In the genomic region with DNA sequence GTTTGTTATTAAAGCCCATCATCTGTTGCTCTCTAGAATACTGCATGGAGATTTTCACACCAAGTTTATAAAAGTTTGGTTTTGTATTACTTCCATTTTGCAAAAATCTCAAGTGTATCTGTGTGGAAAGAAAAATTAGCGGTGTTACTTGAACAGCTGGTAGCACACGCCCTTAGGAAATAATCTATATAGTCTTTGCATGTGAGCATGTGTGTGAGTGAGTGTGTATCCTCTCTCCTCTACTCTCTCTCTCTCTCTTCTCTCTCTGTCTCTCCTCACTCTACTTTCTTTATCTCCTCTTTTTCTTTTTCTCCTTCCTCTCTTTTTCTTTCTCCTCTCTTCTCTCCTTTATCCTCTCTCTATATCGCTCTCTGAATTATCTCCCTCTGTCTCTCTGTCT, we compare ENCODE assay signal across 29 mouse cellular contexts.
A peak's percentile ranks its signal among the peaks of the same experiment; 100 is the strongest.
DNase-seq lines count a peak whose midpoint lies in the region; ATAC-seq and TF ChIP-seq lines count a peak whose summit lies in the region.
"Had no signal": no experiment of that assay in that cellular context is flagged by ENCODE, and none has a peak within 500 bp of the region (broad histone marks: within the 10 kb centered on the region; RNA-seq: fewer than 3 reads in every experiment).

No protein-coding gene starts in this region.

- no peak for TF ChIP-seq CTCF in liver, postnatal 0 days (IDR thresholded peaks at IDR 0.05; ENCODE audit: low read depth)
- TF ChIP-seq CTCF in intestine, postnatal 0 days (IDR thresholded peaks at IDR 0.05; ENCODE audit: low read depth) = no peak

- TF ChIP-seq EP300 in liver, postnatal 0 days (IDR thresholded peaks at IDR 0.05; ENCODE audit: low read depth) = no peak

- no peaks in the 10 kb centered on the region for H3K9me3 ChIP-seq in liver, embryonic 11.5 days (ENCODE audit: control insufficient read depth, low read length)
- H3K9me3 ChIP-seq in liver, postnatal 0 days (ENCODE audit: low read length) = no peaks in the 10 kb centered on the region
- no peaks in the 10 kb centered on the region for H3K9me3 ChIP-seq in liver, embryonic 13.5 days (replicated peaks)
- no peaks in the 10 kb centered on the region for H3K9me3 ChIP-seq in liver, embryonic 15.5 days (replicated peaks)
- no peaks in the 10 kb centered on the region for H3K9me3 ChIP-seq in intestine, postnatal 0 days (ENCODE audit: control insufficient read depth)
- no peaks in the 10 kb centered on the region for H3K9me3 ChIP-seq in forebrain, embryonic 11.5 days (ENCODE audit: control insufficient read depth, low read length)
- H3K9me3 ChIP-seq: embryonic facial prominence, embryonic 13.5 days; embryonic facial prominence, embryonic 15.5 days; forebrain, embryonic 10.5 days; forebrain, embryonic 13.5 days; forebrain, embryonic 15.5 days; G1E had no signal

- H3K27ac ChIP-seq in liver, embryonic 11.5 days (ENCODE audit: low read depth, low read length) = no peak overlapping the region
- no peak overlapping the region for H3K27ac ChIP-seq in liver, postnatal 0 days (ENCODE audit: low read depth)
- H3K27ac ChIP-seq in liver, embryonic 13.5 days = peak overlapping the region; percentile 80
- H3K27ac ChIP-seq in liver, embryonic 15.5 days (replicated peaks) = peak overlapping the region; percentile 71
- H3K27ac ChIP-seq in intestine, postnatal 0 days (ENCODE audit: low read depth, low read length) = no peak overlapping the region
- no peak overlapping the region for H3K27ac ChIP-seq in forebrain, embryonic 11.5 days (ENCODE audit: low read depth, low read length)
- H3K27ac ChIP-seq: embryonic facial prominence, embryonic 13.5 days; embryonic facial prominence, embryonic 15.5 days; forebrain, embryonic 10.5 days; forebrain, embryonic 13.5 days; forebrain, embryonic 15.5 days had no signal

- ATAC-seq in liver, embryonic 11.5 days (replicated peaks; ENCODE audit: low FRiP score) = peak; percentile 46; the same call in 1 of the 2 replicates
- no peak for ATAC-seq in liver, postnatal 0 days
- ATAC-seq in erythroblast, adult 5-6 weeks (replicated peaks; ENCODE audit: low FRiP score, poor library complexity, severe bottlenecking) = peak; percentile 53
- peak; percentile 39; the same call in 1 of the 2 replicates for ATAC-seq in liver, embryonic 13.5 days (ENCODE audit: low read depth)
- 0 out of 2 replicates have a peak, but pooled peaks have one; percentile 23 for ATAC-seq in liver, embryonic 15.5 days (ENCODE audit: insufficient read depth)
- ATAC-seq in intestine, postnatal 0 days = no peak
- ATAC-seq in forebrain, embryonic 11.5 days (replicated peaks; ENCODE audit: low FRiP score) = no peak
- ATAC-seq: activated CD4-positive, CD25-positive, alpha-beta regulatory T cell, adult 4 months; CD4-positive, CD25-positive, alpha-beta regulatory T cell, adult 4 months; forebrain, embryonic 13.5 days; forebrain, embryonic 15.5 days; forebrain, postnatal 0 days; Patski had no signal

- no peak overlapping the region for H3K4me2 ChIP-seq in liver, embryonic 11.5 days
- no peak overlapping the region for H3K4me2 ChIP-seq in liver, postnatal 0 days (ENCODE audit: low read depth, low read length)
- no peak overlapping the region for H3K4me2 ChIP-seq in liver, embryonic 13.5 days
- no peak overlapping the region for H3K4me2 ChIP-seq in liver, embryonic 15.5 days
- H3K4me2 ChIP-seq in intestine, postnatal 0 days (replicated peaks; ENCODE audit: low read depth) = no peak overlapping the region
- H3K4me2 ChIP-seq in forebrain, embryonic 11.5 days (ENCODE audit: low read depth, low read length, severe bottlenecking) = no peak overlapping the region
- H3K4me2 ChIP-seq: embryonic facial prominence, embryonic 13.5 days; embryonic facial prominence, embryonic 15.5 days; forebrain, embryonic 13.5 days; forebrain, embryonic 15.5 days had no signal

- H3K4me1 ChIP-seq in liver, embryonic 11.5 days (replicated peaks; ENCODE audit: control insufficient read depth, insufficient read depth, low read length) = no peaks in the 10 kb centered on the region; the same call in 1 of the 2 replicates
- H3K4me1 ChIP-seq in liver, postnatal 0 days (ENCODE audit: insufficient read depth) = no peaks in the 10 kb centered on the region
- H3K4me1 ChIP-seq in liver, embryonic 13.5 days (replicated peaks) = peaks cover 27% of the 10 kb centered on the region
- peaks cover 27% of the 10 kb centered on the region for H3K4me1 ChIP-seq in liver, embryonic 15.5 days (replicated peaks)
- no peaks in the 10 kb centered on the region for H3K4me1 ChIP-seq in intestine, postnatal 0 days (replicated peaks; ENCODE audit: control insufficient read depth, insufficient read depth, low read length)
- no peaks in the 10 kb centered on the region for H3K4me1 ChIP-seq in forebrain, embryonic 11.5 days (replicated peaks; ENCODE audit: control insufficient read depth, insufficient read depth, low read length)
- H3K4me1 ChIP-seq: forebrain, embryonic 15.5 days had no signal

- H3K9ac ChIP-seq in liver, embryonic 11.5 days (ENCODE audit: low read depth, low read length) = no peak overlapping the region
- H3K9ac ChIP-seq in liver, postnatal 0 days (replicated peaks) = no peak overlapping the region
- H3K9ac ChIP-seq in liver, embryonic 13.5 days = no peak overlapping the region
- H3K9ac ChIP-seq in liver, embryonic 15.5 days = no peak overlapping the region
- no peak overlapping the region for H3K9ac ChIP-seq in intestine, postnatal 0 days (ENCODE audit: low read depth, low read length)
- H3K9ac ChIP-seq in forebrain, embryonic 11.5 days (ENCODE audit: low read length) = no peak overlapping the region
- H3K9ac ChIP-seq: embryonic facial prominence, embryonic 13.5 days; embryonic facial prominence, embryonic 15.5 days; forebrain, embryonic 13.5 days; forebrain, embryonic 15.5 days; forebrain, postnatal 0 days had no signal

- H3K27me3 ChIP-seq in liver, embryonic 11.5 days (replicated peaks; ENCODE audit: control insufficient read depth, insufficient read depth, low read length) = no peaks in the 10 kb centered on the region
- no peaks in the 10 kb centered on the region for H3K27me3 ChIP-seq in liver, postnatal 0 days (ENCODE audit: insufficient read depth, low read length)
- H3K27me3 ChIP-seq in liver, embryonic 13.5 days = no peaks in the 10 kb centered on the region
- H3K27me3 ChIP-seq in liver, embryonic 15.5 days = no peaks in the 10 kb centered on the region
- H3K27me3 ChIP-seq in intestine, postnatal 0 days (replicated peaks; ENCODE audit: control insufficient read depth, insufficient read depth, low read length) = no peaks in the 10 kb centered on the region
- no peaks in the 10 kb centered on the region for H3K27me3 ChIP-seq in forebrain, embryonic 11.5 days (ENCODE audit: control insufficient read depth, insufficient read depth, low read length)
- H3K27me3 ChIP-seq: CH12.LX; embryonic facial prominence, embryonic 13.5 days; embryonic facial prominence, embryonic 15.5 days; forebrain, embryonic 13.5 days; forebrain, embryonic 15.5 days; Patski had no signal

- H3K36me3 ChIP-seq in liver, embryonic 11.5 days (ENCODE audit: control insufficient read depth, insufficient read depth, low read length) = no peaks in the 10 kb centered on the region
- no peaks in the 10 kb centered on the region for H3K36me3 ChIP-seq in liver, postnatal 0 days (replicated peaks; ENCODE audit: insufficient read depth, low read length)
- H3K36me3 ChIP-seq in liver, embryonic 13.5 days = no peaks in the 10 kb centered on the region
- H3K36me3 ChIP-seq in liver, embryonic 15.5 days (replicated peaks) = no peaks in the 10 kb centered on the region
- no peaks in the 10 kb centered on the region for H3K36me3 ChIP-seq in intestine, postnatal 0 days (ENCODE audit: control insufficient read depth, insufficient read depth)
- H3K36me3 ChIP-seq in forebrain, embryonic 11.5 days (ENCODE audit: control insufficient read depth, insufficient read depth, low read length) = no peaks in the 10 kb centered on the region
- H3K36me3 ChIP-seq: embryonic facial prominence, embryonic 13.5 days; embryonic facial prominence, embryonic 15.5 days; forebrain, embryonic 10.5 days; forebrain, embryonic 15.5 days; G1E had no signal

- 77% methylated on average over 3 of the region's 3 CpGs for WGBS in liver, embryonic 11.5 days
- 72% methylated on average over 3 of the region's 3 CpGs for WGBS in liver, postnatal 0 days (ENCODE audit: insufficient replicate concordance)
- 52% methylated on average over 3 of the region's 3 CpGs for WGBS in liver, embryonic 13.5 days (ENCODE audit: insufficient replicate concordance)
- whole genome bisulfite sequencing in liver, embryonic 15.5 days (ENCODE audit: insufficient replicate concordance) = 57% methylated on average over 3 of the region's 3 CpGs
- WGBS in intestine, postnatal 0 days = 92% methylated on average over 3 of the region's 3 CpGs
- WGBS in forebrain, embryonic 11.5 days = 92% methylated on average over 3 of the region's 3 CpGs

- no peak for DNase-seq in liver, embryonic 11.5 days (ENCODE audit: low spot score)
- DNase-seq in liver, postnatal 0 days = no peak
- DNase-seq in liver, embryonic 13.5 days = no peak
- no peak for DNase-seq in layer of hippocampus, postnatal 14 days (ENCODE audit: low spot score in 2 of 2)
- no peak for DNase-seq in forebrain, embryonic 11.5 days (ENCODE audit: low spot score)
- DNase-seq: adrenal gland, adult 8-10 months; adrenal gland, postnatal 14 days; adrenal gland, postnatal 36 days; B cell, adult 2 months; cerebellum, adult 11-12 months; cerebellum, adult 8-10 months; cerebellum, adult 9-11 months; cerebellum, postnatal 14 days; cerebellum, postnatal 36 days; embryo, embryonic 11 days; forebrain, postnatal 0 days had no signal

- H3K4me3 ChIP-seq in liver, embryonic 11.5 days (ENCODE audit: low read depth, low read length) = no peak overlapping the region
- H3K4me3 ChIP-seq in liver, postnatal 0 days (ENCODE audit: low read depth, low read length) = no peak overlapping the region
- no peak overlapping the region for H3K4me3 ChIP-seq in liver, embryonic 13.5 days (replicated peaks)
- H3K4me3 ChIP-seq in liver, embryonic 15.5 days (replicated peaks) = no peak overlapping the region
- H3K4me3 ChIP-seq in intestine, postnatal 0 days (ENCODE audit: low read depth, low read length) = no peak overlapping the region
- no peak overlapping the region for H3K4me3 ChIP-seq in forebrain, embryonic 11.5 days (ENCODE audit: low read depth, low read length)
- H3K4me3 ChIP-seq: embryonic facial prominence, embryonic 13.5 days; embryonic facial prominence, embryonic 15.5 days; forebrain, embryonic 10.5 days; forebrain, embryonic 13.5 days; forebrain, embryonic 15.5 days had no signal

Comparison
In these comparisons a context has a peak if more than half of its experiments do, and no peak if none do; other contexts are left out.
1. ATAC-seq: peak in liver, embryonic 11.5 days (single experiment), erythroblast, adult 5-6 weeks (single experiment), liver, embryonic 13.5 days (single experiment) and liver, embryonic 15.5 days (single experiment); none in liver, postnatal 0 days (single experiment), intestine, postnatal 0 days (single experiment) and forebrain, embryonic 11.5 days (single experiment).
2. H3K27ac ChIP-seq: peak in liver, embryonic 13.5 days (single experiment) and liver, embryonic 15.5 days (single experiment); none in liver, embryonic 11.5 days (single experiment), liver, postnatal 0 days (single experiment), intestine, postnatal 0 days (single experiment) and forebrain, embryonic 11.5 days (single experiment).